Mouse (Mus musculus): ENCODE data around the gene Agbl3.

DNA sequence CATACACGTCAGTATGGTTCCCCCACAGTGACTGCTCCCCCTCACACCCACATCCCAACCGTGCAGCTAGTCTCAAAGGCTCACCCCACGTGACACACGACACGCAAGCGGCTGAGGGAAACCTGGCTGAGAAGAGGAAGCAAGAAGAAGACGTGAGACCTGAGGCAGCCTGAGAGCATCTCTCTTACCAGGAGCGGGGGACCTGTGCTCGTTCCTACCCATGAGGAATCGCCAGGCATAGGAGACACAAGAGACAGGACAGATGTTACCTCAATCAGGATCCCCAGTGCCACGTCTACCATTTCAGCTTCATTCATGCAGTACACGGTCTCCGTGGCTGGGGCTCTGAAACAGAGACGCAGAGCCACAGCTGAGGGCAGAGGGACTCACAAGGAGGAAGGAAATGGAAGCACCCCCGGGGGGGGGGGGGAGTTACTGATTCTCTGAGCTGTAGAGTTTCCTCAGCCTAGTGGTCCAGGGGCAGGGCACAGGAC lies 95.1 kb downstream of the Agbl3 start:
- TF ChIP-seq EP300 (IDR thresholded peaks at IDR 0.05; ENCODE audit: low read depth), result no peak
- TF ChIP-seq CTCF (IDR thresholded peaks at IDR 0.05; ENCODE audit: low read depth), result no peak

All from liver, embryonic 14.5 days (tissue).